Mouse (Mus musculus) gastrocnemius, postnatal 4 days (tissue): ENCODE results near the gene Pheta2. TPM values are rescaled to one million over a fixed set of nuclear protein-coding genes. Genes with fewer than 3 reads are reported as not detected.
"Not testable (repeated sequence)": the region's sequence is repeated elsewhere in the genome, so short reads cannot be mapped to it uniquely, and the experiment has no call there.

Experiments used
- DNase-seq, 2 experiments: peaks; one replicate each; pipeline ENCODE4 v3.0.0; 2021 to 2022; ENCODE audit warnings: low spot score in 2 of 2, mixed read lengths in 2 of 2
- total RNA-seq, 2 experiments: library from RNA; stranded (reverse); gene quantifications; 2 replicates each; pipeline ENCODE4 v1.2.3; 2021

The Pheta2 gene
- total RNA-seq, 2 experiments from 2014 or later = 8.7 to 10.9 TPM

GRCm38 (mm10) chr15:82342543-82342935, 3.8 kb downstream of the Pheta2 start:
- DNase-seq = no peak

DNA sequence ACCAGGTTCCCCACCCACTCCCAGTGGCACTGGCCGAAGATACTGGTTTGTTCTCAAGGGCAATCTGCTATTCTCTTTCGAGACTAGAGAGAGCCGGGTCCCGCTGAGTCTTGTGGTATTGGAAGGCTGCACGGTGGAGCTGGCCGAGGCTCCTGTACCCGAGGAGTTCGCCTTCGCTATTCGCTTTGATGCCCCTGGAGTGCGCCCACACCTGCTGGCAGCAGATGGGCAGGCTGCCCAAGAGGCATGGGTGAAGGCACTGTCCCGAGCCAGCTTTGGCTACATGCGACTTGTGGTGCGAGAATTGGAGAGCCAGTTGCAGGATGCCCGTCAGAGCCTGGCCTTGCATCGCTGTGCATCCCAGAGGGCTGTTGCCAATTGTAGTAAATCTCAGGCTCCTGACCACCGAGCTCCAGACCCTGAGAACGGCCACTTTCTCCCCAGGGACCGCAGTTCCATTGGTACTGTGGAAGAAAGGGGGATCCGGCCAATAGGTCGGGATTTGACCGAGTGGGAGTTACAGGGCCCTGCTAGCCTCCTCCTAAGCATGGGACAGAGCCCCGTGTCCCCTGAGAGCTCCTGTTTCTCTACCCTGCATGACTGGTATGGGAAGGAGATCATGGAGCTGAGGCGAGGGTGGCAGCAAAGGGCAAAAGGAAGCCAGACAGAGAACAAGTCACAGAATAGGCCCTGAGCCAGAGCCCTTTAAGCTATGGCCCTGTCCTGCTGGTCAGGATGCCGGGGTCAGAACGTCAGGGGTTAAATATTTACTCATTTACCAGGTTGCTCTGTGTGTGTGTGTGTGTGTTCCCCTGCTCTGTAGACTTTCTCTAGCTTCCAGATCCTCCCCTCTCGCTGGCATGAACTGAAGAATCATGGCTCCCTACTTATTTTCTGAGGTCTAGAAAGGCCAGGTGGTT, 4.9 kb downstream of the Pheta2 start:
- DNase-seq = no peak

DNA sequence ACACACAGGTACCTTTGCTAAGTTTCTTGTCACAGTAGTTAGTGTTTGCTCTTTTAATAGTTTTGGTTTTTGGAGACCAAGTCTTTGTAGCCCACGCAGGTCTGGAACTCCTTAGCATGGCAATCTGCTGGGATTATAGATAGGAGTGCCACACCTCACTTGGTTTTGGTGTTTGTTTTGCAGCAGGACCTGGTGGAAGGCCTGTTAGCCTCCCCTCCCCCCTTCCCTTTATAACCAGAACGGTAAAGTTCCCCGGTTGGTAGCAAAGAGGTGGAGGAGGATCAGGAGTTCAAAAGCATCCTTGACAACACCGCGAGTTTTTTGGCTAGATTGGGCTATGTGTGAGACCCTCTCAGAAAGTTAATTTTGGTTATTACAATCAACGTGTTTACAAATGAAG, 6.2 kb downstream of the Pheta2 start:
- no peak for DNase-seq

GRCm38 (mm10) chr15:82345820-82346470, 7.2 kb downstream of the Pheta2 start:
- peak; percentile 89 to 97 for DNase-seq

DNA sequence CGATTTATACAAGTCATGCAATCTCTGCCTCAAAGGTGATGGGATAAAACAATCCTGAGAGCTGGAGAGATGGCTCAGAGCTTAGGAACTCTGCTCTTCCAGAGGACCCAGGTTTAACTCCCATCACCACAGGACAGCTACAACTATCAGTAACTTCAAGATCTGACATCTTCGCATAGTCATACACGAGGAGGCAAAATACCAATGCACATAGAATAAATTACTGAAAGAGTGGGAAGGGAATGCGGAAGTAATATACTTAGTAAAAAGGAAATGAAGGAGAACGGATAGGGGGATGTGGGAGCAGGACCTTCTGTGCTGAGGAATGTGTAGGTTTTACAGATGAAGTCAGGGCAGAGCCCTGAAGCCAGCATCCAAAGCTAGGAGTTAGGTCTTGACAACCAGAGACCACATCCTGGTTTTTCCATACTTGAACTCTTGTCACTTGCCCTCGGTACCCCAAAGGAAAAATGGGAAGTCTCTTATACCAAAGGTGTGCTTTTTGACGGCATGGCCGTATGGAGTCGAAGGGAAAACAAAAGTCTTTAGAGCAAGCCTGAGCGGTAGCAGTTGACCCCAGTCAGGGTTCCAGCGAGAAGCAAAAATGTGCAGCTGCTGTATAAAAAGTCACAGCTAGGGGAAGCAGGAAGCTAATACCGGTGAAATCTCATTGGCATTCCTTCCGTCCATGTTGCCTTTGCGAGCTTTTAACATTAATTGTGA, 8.0 kb downstream of the Pheta2 start:
- no peak for DNase-seq

GRCm38 (mm10) chr15:82347303-82347676, 8.5 kb downstream of the Pheta2 start:
- DNase-seq = no peak

GRCm38 (mm10) chr15:82347852-82348251, 9.1 kb downstream of the Pheta2 start:
- no peak for DNase-seq

- no peak for DNase-seq
These were observed 9.7 kb downstream of the Pheta2 start for GRCm38 (mm10) chr15:82348258-82348998.

GRCm38 (mm10) chr15:82348999-82349341, 10.2 kb downstream of the Pheta2 start:
- DNase-seq = no peak

GRCm38 (mm10) chr15:82350349-82350748, 11.6 kb downstream of the Pheta2 start:
- DNase-seq = no peak

GRCm38 (mm10) chr15:82351480-82351879, 12.7 kb downstream of the Pheta2 start:
- no peak for DNase-seq

GRCm38 (mm10) chr15:82353078-82353744, 14.5 kb downstream of the Pheta2 start:
- DNase-seq = no peak

DNA sequence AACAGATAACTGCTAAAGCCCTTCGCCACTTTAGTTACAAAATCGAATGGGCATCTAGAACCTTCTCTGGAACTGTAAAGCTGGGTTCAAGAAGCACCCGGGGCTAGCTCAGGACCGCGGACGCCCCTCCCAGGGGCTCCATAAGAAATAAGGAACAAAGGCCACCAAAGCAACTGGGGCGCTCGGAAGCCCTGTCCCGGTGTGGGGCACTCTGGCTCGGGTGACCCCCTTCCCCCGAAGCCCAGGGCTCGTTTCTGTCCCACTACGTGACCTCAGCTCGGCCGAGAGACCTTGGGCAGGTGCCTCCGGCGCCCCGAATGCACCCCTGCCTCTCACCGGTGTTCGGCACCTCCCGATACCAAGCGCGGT, 15.0 kb downstream of the Pheta2 start:
- no peak for DNase-seq

DNA sequence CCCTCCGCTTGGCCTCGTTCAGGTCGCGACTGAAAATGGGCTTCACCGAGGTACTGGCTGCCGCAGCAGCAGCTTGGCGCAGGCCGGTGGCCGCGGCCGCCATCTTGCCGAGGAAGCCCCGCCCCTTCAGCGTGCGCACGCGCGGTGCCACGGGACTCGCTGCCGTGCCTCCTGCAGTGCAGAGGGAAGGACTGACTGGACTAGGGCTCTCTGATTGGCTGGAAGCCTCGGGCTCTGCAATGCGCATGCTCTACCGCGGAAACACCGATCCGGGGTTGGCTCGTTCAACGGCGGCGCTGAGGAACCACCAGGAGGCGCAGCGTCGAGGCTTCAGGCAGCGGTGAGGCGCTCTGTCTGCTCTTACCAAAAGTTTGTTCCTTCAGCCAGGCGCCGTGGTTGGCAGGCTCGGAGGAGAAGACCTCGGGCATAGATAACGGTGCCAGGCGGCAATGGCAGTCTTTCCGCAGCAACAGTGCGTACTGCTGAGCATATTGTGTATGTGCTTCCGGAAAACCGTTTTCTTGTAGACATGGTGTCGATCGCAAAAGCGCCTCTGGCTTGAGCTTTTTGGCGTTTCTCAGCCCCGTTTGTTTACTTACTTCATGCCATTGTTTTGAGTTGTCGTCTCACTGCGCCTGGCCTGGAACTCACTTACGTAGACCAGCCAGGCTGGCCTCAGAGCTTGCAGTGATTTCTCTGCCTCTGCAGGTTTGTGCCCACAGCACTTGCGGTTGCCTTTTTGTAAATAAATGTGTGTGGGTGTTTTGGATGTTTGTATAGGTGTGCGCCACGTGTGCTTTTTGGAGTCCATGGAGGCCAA, 15.6 kb downstream of the Pheta2 start, which contains the start of gene Ndufa6:
Ndufa6 (minus strand) TSS at position 197 of the 820 bp plus-strand sequence.
- peak; percentile 97 for DNase-seq

DNA sequence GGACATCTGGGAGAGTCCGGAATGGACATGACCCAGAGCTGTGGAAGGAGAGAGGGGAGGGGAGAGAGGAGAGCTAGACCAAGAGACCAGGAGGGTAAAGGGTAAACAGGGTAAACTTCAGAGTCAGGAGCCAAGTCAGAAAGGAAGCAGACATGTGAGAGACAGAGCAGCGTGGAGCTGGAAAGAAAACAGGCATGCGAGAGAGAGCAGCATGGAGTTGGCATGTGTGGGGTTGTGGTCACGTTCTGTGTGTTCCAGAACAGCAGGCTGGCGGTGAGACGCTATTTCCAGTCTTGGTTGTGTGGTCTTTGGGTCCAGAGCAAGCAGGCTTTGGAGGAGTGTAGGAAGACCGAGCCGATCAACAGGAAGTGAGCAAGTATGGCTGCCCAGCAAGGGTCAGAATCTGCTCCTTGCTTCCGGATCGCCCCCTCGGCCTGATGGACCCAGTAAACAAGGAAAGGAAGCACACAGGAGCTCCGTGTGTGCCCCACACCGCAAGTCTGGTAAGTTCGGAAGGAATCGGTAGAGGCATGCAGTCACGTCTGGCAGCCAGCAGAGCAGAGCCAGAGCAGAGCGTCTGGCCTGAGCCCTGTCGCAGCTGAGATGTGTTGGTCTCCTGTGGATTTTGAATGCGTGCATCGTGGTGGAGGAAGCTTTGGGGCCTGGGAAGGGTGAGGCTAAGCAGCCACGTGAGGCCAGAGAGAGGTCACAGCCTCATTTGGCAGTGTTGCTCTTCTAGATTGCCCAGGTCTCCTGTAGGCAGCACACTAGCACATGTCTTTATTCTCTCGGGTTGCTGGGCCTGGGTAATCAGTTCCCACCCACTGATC, 19.9 kb downstream of the Pheta2 start:
- DNase-seq = no peak

DNA sequence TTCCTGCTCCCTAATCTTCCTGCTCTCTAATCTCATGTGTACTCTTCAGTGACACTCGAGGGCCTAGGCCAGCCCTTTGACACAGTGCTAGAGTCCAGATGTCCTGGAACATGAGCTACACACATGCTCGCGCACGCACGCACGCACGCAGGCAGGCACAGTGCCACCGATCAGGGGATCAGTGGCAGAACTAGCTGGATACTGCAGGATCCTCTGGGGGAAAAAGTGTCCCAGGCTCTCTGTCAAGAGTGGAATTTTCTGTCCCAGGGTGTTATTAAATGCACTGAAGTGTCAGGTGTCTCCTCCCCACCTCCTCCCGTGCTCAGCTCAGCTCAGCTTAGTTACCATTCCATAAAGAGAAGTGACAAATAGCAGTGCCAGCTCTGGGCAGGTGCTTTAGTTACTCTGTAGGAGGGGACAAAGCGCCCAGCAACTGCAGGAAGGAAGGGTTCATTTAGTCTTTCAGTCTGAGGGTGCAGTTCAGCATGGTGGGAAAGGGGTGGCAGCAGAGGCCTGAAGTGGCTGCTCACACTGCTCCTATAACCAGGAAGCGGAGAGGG, 22.8 kb downstream of the Pheta2 start:
- peak in 1 of 2 experiments; percentile 18 for DNase-seq

GRCm38 (mm10) chr15:82362234-82362633, 23.5 kb downstream of the Pheta2 start:
- peak in 1 of 2 experiments; percentile 6 for DNase-seq

DNA sequence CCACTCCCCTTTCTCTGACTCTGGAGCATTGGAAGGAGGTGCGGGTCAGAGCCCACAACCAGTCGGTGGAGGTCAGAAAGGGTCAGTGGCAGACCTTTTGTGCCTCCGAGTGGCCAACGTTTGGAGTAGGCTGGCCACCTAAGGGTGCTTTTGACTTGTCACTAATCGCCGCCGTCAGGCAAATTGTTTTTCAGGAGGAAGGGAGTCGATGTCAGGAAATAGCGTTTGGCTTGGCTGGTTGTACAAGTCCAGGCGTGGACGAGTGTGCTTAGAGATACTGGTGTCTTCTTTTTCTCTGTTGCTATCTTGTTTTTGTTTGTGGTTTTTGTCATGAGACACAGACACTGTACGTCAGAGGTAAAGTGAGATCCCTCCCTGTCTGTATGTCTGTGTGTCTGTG, 25.1 kb downstream of the Pheta2 start:
- DNase-seq = not testable (repeated sequence)
